Mouse (Mus musculus) cerebellum, adult 18-20 months (tissue): ENCODE measurements around the gene Slxl1.
"Not testable (repeated sequence)": the region's sequence is repeated elsewhere in the genome, so short reads cannot be mapped to it uniquely, and the experiment has no call there.

Experiments used
- DNase-seq, 2 experiments: peaks; one replicate each; pipeline ENCODE4 v3.0.0; 2021

Slxl1 gene

GRCm38 (mm10) chrX:55226576-55226975, at the start of gene Slxl1:
Gene Slxl1 (plus strand): TSS chrX:55226876.
- DNase-seq: not testable (repeated sequence)
